Mouse (Mus musculus) heart, embryonic 14.5 days (tissue): Measurements from ENCODE around the gene Zfp423. TPM values are rescaled to one million over a fixed set of nuclear protein-coding genes. Genes with fewer than 3 reads are reported as not detected.

Source experiments
- ATAC-seq: fragments of 200-750 bp; cut with Nextera tagmentation; 2 replicates; pipeline ENCODE4 v1.8.0; 2017; ENCODE audit warnings: low read depth, moderate TSS enrichment; ENCODE audit not compliant: insufficient number of reproducible peaks, insufficient read depth, low FRiP score
- H3K27ac ChIP-seq, 2 experiments: fragments of 200-500 bp in 1 of 2; fragments of 300-500 bp in 1 of 2; sonication (generic) in 1 of 2; replicated peaks in 1 of 2; 2 replicates each; pipeline ENCODE4 v1.5.1; 2012 to 2014; ENCODE audit warnings: low read depth in 2 of 2, low read length in 2 of 2, control low read depth in 1 of 2, mild to moderate bottlenecking in 1 of 2, mixed read lengths in 1 of 2; ENCODE audit not compliant: control insufficient read depth in 1 of 2, insufficient read depth in 1 of 2
- H3K27me3 ChIP-seq: fragments of 300-500 bp; sonication (generic); 2 replicates; pipeline ENCODE4 v1.6.1; 2014; ENCODE audit warnings: mild to moderate bottlenecking, low read length, control low read depth; ENCODE audit not compliant: control insufficient read depth, insufficient read depth
- H3K36me3 ChIP-seq: fragments of 300-500 bp; sonication (generic); 2 replicates; pipeline ENCODE4 v1.6.1; 2014; ENCODE audit warnings: mild to moderate bottlenecking, control low read depth, low read length, mixed read lengths; ENCODE audit not compliant: control insufficient read depth, insufficient read depth
- H3K4me1 ChIP-seq, 2 experiments: fragments of 200-500 bp in 1 of 2; fragments of 300-500 bp in 1 of 2; sonication (generic) in 1 of 2; 2 replicates each; pipeline ENCODE4 v1.6.1; 2012 to 2014; ENCODE audit warnings: low read length in 2 of 2, control low read depth in 1 of 2, mixed read lengths in 1 of 2; ENCODE audit not compliant: control insufficient read depth in 2 of 2, insufficient read depth in 2 of 2
- H3K4me2 ChIP-seq: fragments of 300-500 bp; sonication (generic); 2 replicates; pipeline ENCODE4 v1.6.1; 2014; ENCODE audit warnings: mild to moderate bottlenecking, low read length
- H3K4me3 ChIP-seq, 2 experiments: fragments of 200-500 bp in 1 of 2; fragments of 300-500 bp in 1 of 2; sonication (generic) in 1 of 2; 2 replicates each; pipeline ENCODE4 v1.5.1; 2012 to 2014; ENCODE audit warnings: low read length in 2 of 2, mild to moderate bottlenecking in 2 of 2, control low read depth in 1 of 2, low read depth in 1 of 2, moderate library complexity in 1 of 2; ENCODE audit not compliant: control insufficient read depth in 1 of 2, insufficient read depth in 1 of 2
- H3K9ac ChIP-seq: fragments of 300-500 bp; sonication (generic); 2 replicates; pipeline ENCODE4 v1.6.1; 2014; ENCODE audit warnings: mild to moderate bottlenecking, low read length
- H3K9me3 ChIP-seq: fragments of 300-500 bp; sonication (generic); 2 replicates; pipeline ENCODE4 v1.6.1; 2016; ENCODE audit warnings: low read length, control low read depth; ENCODE audit not compliant: control insufficient read depth
- WGBS: fragments of 180-500 bp; shearing (Covaris S2); extraction: QIAGEN DNeasy Blood & Tissue Kit; methylation state at CpG from one replicate; pipeline ENCODE4 v1.1.7; 2014; 5-methylcytosine and 5-hydroxymethylcytosine counted together
- polyA plus RNA-seq: library from polyadenylated mRNA; unstranded; fragments of >200 nt; fragmentation: Nextera tagmentation; extraction: Ambion mirVana; gene quantifications from 2 replicates; pipeline ENCODE4 v1.2.1, GENCODE M21; 2014

The Zfp423 gene
- polyA plus RNA-seq, 1 experiment from 2014 or later = 5.1 TPM

GRCm38 (mm10) chr8:87690100-87691095 lies 269.0 kb downstream of the Zfp423 start:
- Histone ChIP-seq H3K4me1 (peaks cover 5 to 8% of the 10 kb centered on the region in 2 experiments; a peak in 2 of 4 replicates), H3K27ac (no peak overlapping the region)
- ATAC-seq = no peak

GRCm38 (mm10) chr8:87689192-87689591 lies 270.2 kb downstream of the Zfp423 start:
- 67% methylated on average over 6 of the region's 6 CpGs for WGBS
- no peak for ATAC-seq

More at GRCm38 (mm10) chr8:87690100-87691095, 269.0 kb downstream of the Zfp423 start:
- Histone ChIP-seq H3K27me3 (no peaks in the 10 kb centered on the region; the same call in 1 of the 2 replicates), H3K4me3 (peak overlapping the region in 1 of 2 experiments; percentile 2; a peak in 1 of 4 replicates), H3K36me3 (no peaks in the 10 kb centered on the region), H3K4me2 (peak overlapping the region; percentile 41), H3K9me3 (no peaks in the 10 kb centered on the region), H3K9ac (no peak overlapping the region)
- 23% methylated on average over 28 of the region's 28 CpGs for WGBS

GRCm38 (mm10) chr8:87688348-87688747 lies 271.0 kb downstream of the Zfp423 start:
- H3K9ac ChIP-seq = no peak overlapping the region
- no peaks in the 10 kb centered on the region for H3K9me3 ChIP-seq
- H3K4me2 ChIP-seq = no peak overlapping the region
- ATAC-seq = no peak
- no peaks in the 10 kb centered on the region for H3K36me3 ChIP-seq
- no peak overlapping the region for H3K27ac ChIP-seq
- 48% methylated on average over 4 of the region's 4 CpGs for WGBS
- peaks cover 5 to 6% of the 10 kb centered on the region in 2 experiments; a peak in 2 of 4 replicates for H3K4me1 ChIP-seq
- H3K4me3 ChIP-seq = no peak overlapping the region
- H3K27me3 ChIP-seq = no peaks in the 10 kb centered on the region; the same call in 1 of the 2 replicates

More at GRCm38 (mm10) chr8:87689192-87689591, 270.2 kb downstream of the Zfp423 start:
- Histone ChIP-seq H3K9ac (no peak overlapping the region), H3K4me2 (no peak overlapping the region), H3K27me3 (no peaks in the 10 kb centered on the region; the same call in 1 of the 2 replicates), H3K9me3 (no peaks in the 10 kb centered on the region), H3K4me1 (peaks cover 5 to 6% of the 10 kb centered on the region in 2 experiments; a peak in 2 of 4 replicates), H3K4me3 (no peak overlapping the region), H3K27ac (no peak overlapping the region), H3K36me3 (no peaks in the 10 kb centered on the region)

GRCm38 (mm10) chr8:87686986-87687698 lies 272.3 kb downstream of the Zfp423 start:
- no peaks in the 10 kb centered on the region for H3K36me3 ChIP-seq
- 43% methylated on average over 10 of the region's 10 CpGs for WGBS
- H3K4me1 ChIP-seq = peaks cover 2 to 5% of the 10 kb centered on the region in 2 experiments; a peak in 1 of 4 replicates
- H3K9ac ChIP-seq = no peak overlapping the region
- H3K9me3 ChIP-seq = no peaks in the 10 kb centered on the region
- no peaks in the 10 kb centered on the region; the same call in 1 of the 2 replicates for H3K27me3 ChIP-seq
- no peak for ATAC-seq
- no peak overlapping the region for H3K27ac ChIP-seq
- H3K4me3 ChIP-seq = no peak overlapping the region
- H3K4me2 ChIP-seq = no peak overlapping the region

- no peaks in the 10 kb centered on the region for H3K27me3 ChIP-seq
- no peak overlapping the region for H3K4me3 ChIP-seq
- ATAC-seq = no peak
- H3K9me3 ChIP-seq = no peaks in the 10 kb centered on the region
- WGBS = 71% methylated on average over 3 of the region's 3 CpGs
- no peaks in the 10 kb centered on the region for H3K36me3 ChIP-seq
- no peak overlapping the region for H3K4me2 ChIP-seq
- H3K9ac ChIP-seq = no peak overlapping the region
- peaks cover 2 to 5% of the 10 kb centered on the region in 2 experiments; a peak in 1 of 4 replicates for H3K4me1 ChIP-seq
- H3K27ac ChIP-seq = no peak overlapping the region
Observed at GRCm38 (mm10) chr8:87686026-87686425, 273.4 kb downstream of the Zfp423 start.

GRCm38 (mm10) chr8:87685392-87685791 lies 274.0 kb downstream of the Zfp423 start:
- no peak for ATAC-seq
- H3K9me3 ChIP-seq = no peaks in the 10 kb centered on the region
- no peaks in the 10 kb centered on the region for H3K36me3 ChIP-seq
- H3K9ac ChIP-seq = no peak overlapping the region
- H3K27ac ChIP-seq = no peak overlapping the region
- no peak overlapping the region for H3K4me3 ChIP-seq
- H3K4me1 ChIP-seq = peaks cover 1 to 2% of the 10 kb centered on the region in 2 experiments; a peak in 1 of 4 replicates
- H3K27me3 ChIP-seq = no peaks in the 10 kb centered on the region
- WGBS = 70% methylated on average over 8 of the region's 8 CpGs
- no peak overlapping the region for H3K4me2 ChIP-seq

- Histone ChIP-seq H3K4me2 (no peak overlapping the region), H3K9ac (no peak overlapping the region), H3K9me3 (0 out of 2 replicates have a peak, but pooled peaks cover 3% of the 10 kb centered on the region), H3K4me1 (no peaks in the 10 kb centered on the region), H3K4me3 (no peak overlapping the region), H3K27ac (no peak overlapping the region), H3K27me3 (no peaks in the 10 kb centered on the region), H3K36me3 (no peaks in the 10 kb centered on the region)
- 87% methylated on average over 3 of the region's 3 CpGs for WGBS
- ATAC-seq = no peak
Observed at GRCm38 (mm10) chr8:87682066-87682465, 277.3 kb downstream of the Zfp423 start.
